Mouse (Mus musculus): ENCODE measurements around the gene Naa50. TPM values are rescaled to one million over a fixed set of nuclear protein-coding genes. Genes with fewer than 3 reads are reported as not detected.

Naa50 gene
- polyA plus RNA-seq, 1 experiment from 2014 or later: 83.2 TPM

GRCm38 (mm10) chr16:44123786-44124185, 15.8 kb upstream of the Naa50 start:
- Histone ChIP-seq H3K9ac (no peak overlapping the region), H3K9me3 (no peaks in the 10 kb centered on the region), H3K4me1 (no peaks in the 10 kb centered on the region), H3K36me3 (no peaks in the 10 kb centered on the region), H3K4me3 (no peak overlapping the region), H3K27me3 (replicated peaks) (no peaks in the 10 kb centered on the region), H3K4me2 (replicated peaks) (no peak overlapping the region), H3K27ac (no peak overlapping the region)
- ATAC-seq (ENCODE audit: low FRiP score, low read depth): no peak
- 81% methylated on average over 2 of the region's 2 CpGs for WGBS

GRCm38 (mm10) chr16:44124713-44125112, 14.9 kb upstream of the Naa50 start:
- 96% methylated on average over 1 of the region's 1 CpGs for WGBS
- H3K9me3 ChIP-seq: no peaks in the 10 kb centered on the region
- H3K4me1 ChIP-seq: no peaks in the 10 kb centered on the region
- no peak overlapping the region for H3K4me3 ChIP-seq
- H3K36me3 ChIP-seq: no peaks in the 10 kb centered on the region
- ATAC-seq (ENCODE audit: low FRiP score, low read depth): no peak
- no peaks in the 10 kb centered on the region for H3K27me3 ChIP-seq (replicated peaks)
- no peak overlapping the region for H3K9ac ChIP-seq
- no peak overlapping the region for H3K4me2 ChIP-seq (replicated peaks)
- no peak overlapping the region for H3K27ac ChIP-seq

GRCm38 (mm10) chr16:44125436-44125835, 14.2 kb upstream of the Naa50 start:
- H3K27ac ChIP-seq: no peak overlapping the region
- H3K4me1 ChIP-seq: no peaks in the 10 kb centered on the region
- H3K9me3 ChIP-seq: no peaks in the 10 kb centered on the region
- 83% methylated on average over 2 of the region's 2 CpGs for WGBS
- H3K9ac ChIP-seq: no peak overlapping the region
- H3K27me3 ChIP-seq (replicated peaks): no peaks in the 10 kb centered on the region
- no peak overlapping the region for H3K4me2 ChIP-seq (replicated peaks)
- H3K4me3 ChIP-seq: no peak overlapping the region
- H3K36me3 ChIP-seq: no peaks in the 10 kb centered on the region
- ATAC-seq (ENCODE audit: low FRiP score, low read depth): no peak

- H3K27me3 ChIP-seq (replicated peaks): no peaks in the 10 kb centered on the region
- no peak overlapping the region for H3K9ac ChIP-seq
- H3K4me1 ChIP-seq: no peaks in the 10 kb centered on the region
- no peak for ATAC-seq (ENCODE audit: low FRiP score, low read depth)
- WGBS: 83% methylated on average over 4 of the region's 4 CpGs
- H3K36me3 ChIP-seq: no peaks in the 10 kb centered on the region
- H3K9me3 ChIP-seq: no peaks in the 10 kb centered on the region
- no peak overlapping the region for H3K4me3 ChIP-seq
- no peak overlapping the region for H3K4me2 ChIP-seq (replicated peaks)
- no peak overlapping the region for H3K27ac ChIP-seq
Measured at GRCm38 (mm10) chr16:44126437-44126836, 13.2 kb upstream of the Naa50 start.

- WGBS: 80% methylated on average over 4 of the region's 4 CpGs
- H3K9ac ChIP-seq: no peak overlapping the region
- no peak for ATAC-seq (ENCODE audit: low FRiP score, low read depth)
- no peak overlapping the region for H3K27ac ChIP-seq
- no peaks in the 10 kb centered on the region for H3K9me3 ChIP-seq
- no peak overlapping the region for H3K4me3 ChIP-seq
- no peaks in the 10 kb centered on the region for H3K4me1 ChIP-seq
- H3K27me3 ChIP-seq (replicated peaks): no peaks in the 10 kb centered on the region
- H3K36me3 ChIP-seq: no peaks in the 10 kb centered on the region
- no peak overlapping the region for H3K4me2 ChIP-seq (replicated peaks)
Measured at GRCm38 (mm10) chr16:44132300-44132699, 7.3 kb upstream of the Naa50 start.

- H3K4me3 ChIP-seq: no peak overlapping the region
- H3K9me3 ChIP-seq: no peaks in the 10 kb centered on the region
- no peak overlapping the region for H3K27ac ChIP-seq
- no peak overlapping the region for H3K4me2 ChIP-seq (replicated peaks)
- peaks cover 8% of the 10 kb centered on the region; the same call in 1 of the 2 replicates for H3K4me1 ChIP-seq
- no peak for ATAC-seq (ENCODE audit: low FRiP score, low read depth)
- 88% methylated on average over 3 of the region's 3 CpGs for WGBS
- no peaks in the 10 kb centered on the region for H3K27me3 ChIP-seq (replicated peaks)
- no peaks in the 10 kb centered on the region for H3K36me3 ChIP-seq
- H3K9ac ChIP-seq: no peak overlapping the region
Measured at GRCm38 (mm10) chr16:44133187-44133586, 6.4 kb upstream of the Naa50 start.

GRCm38 (mm10) chr16:44136511-44137021, 3.1 kb upstream of the Naa50 start:
- H3K27ac ChIP-seq: no peak overlapping the region
- ATAC-seq (ENCODE audit: low FRiP score, low read depth): no peak
- no peaks in the 10 kb centered on the region for H3K36me3 ChIP-seq
- WGBS: 91% methylated on average over 6 of the region's 6 CpGs
- no peak overlapping the region for H3K4me2 ChIP-seq (replicated peaks)
- H3K9me3 ChIP-seq: no peaks in the 10 kb centered on the region
- no peak overlapping the region for H3K9ac ChIP-seq
- no peak overlapping the region for H3K4me3 ChIP-seq
- no peaks in the 10 kb centered on the region for H3K27me3 ChIP-seq (replicated peaks)
- H3K4me1 ChIP-seq: peaks cover 12% of the 10 kb centered on the region; the same call in 1 of the 2 replicates

GRCm38 (mm10) chr16:44138377-44138978, 1.2 kb upstream of the Naa50 start:
- H3K9me3 ChIP-seq: no peaks in the 10 kb centered on the region
- peaks cover 12% of the 10 kb centered on the region; the same call in 1 of the 2 replicates for H3K4me1 ChIP-seq
- H3K4me3 ChIP-seq: peak overlapping the region; percentile 90
- H3K4me2 ChIP-seq (replicated peaks): peak overlapping the region; percentile 91
- peak overlapping the region; percentile 81 for H3K9ac ChIP-seq
- no peaks in the 10 kb centered on the region for H3K36me3 ChIP-seq
- peak overlapping the region; percentile 72; the same call in 1 of the 2 replicates for H3K27ac ChIP-seq
- H3K27me3 ChIP-seq (replicated peaks): no peaks in the 10 kb centered on the region
- WGBS: 2% methylated on average over 24 of the region's 24 CpGs
- peak; percentile 55 for ATAC-seq (ENCODE audit: low FRiP score, low read depth)

GRCm38 (mm10) chr16:44138979-44139535, 573 bp upstream of the Naa50 start:
- peak; percentile 88 for ATAC-seq (ENCODE audit: low FRiP score, low read depth)
- H3K36me3 ChIP-seq: no peaks in the 10 kb centered on the region
- H3K27me3 ChIP-seq (replicated peaks): no peaks in the 10 kb centered on the region
- WGBS: under 1% methylated on average over 25 of the region's 25 CpGs
- H3K4me3 ChIP-seq: peak overlapping the region; percentile 90
- peak overlapping the region; percentile 87 for H3K9ac ChIP-seq
- peak overlapping the region; percentile 91 for H3K4me2 ChIP-seq (replicated peaks)
- H3K9me3 ChIP-seq: no peaks in the 10 kb centered on the region
- H3K27ac ChIP-seq: peak overlapping the region; percentile 92
- H3K4me1 ChIP-seq: peaks cover 12% of the 10 kb centered on the region; the same call in 1 of the 2 replicates

GRCm38 (mm10) chr16:44140186-44140787, 657 bp downstream of the Naa50 start:
- H3K27ac ChIP-seq: peak overlapping the region; percentile 92
- H3K36me3 ChIP-seq: no peaks in the 10 kb centered on the region
- H3K4me3 ChIP-seq: peak overlapping the region; percentile 90
- H3K4me1 ChIP-seq: peaks cover 12% of the 10 kb centered on the region; the same call in 1 of the 2 replicates
- no peaks in the 10 kb centered on the region for H3K9me3 ChIP-seq
- H3K9ac ChIP-seq: peak overlapping the region; percentile 87
- peak; percentile 52 for ATAC-seq (ENCODE audit: low FRiP score, low read depth)
- no peaks in the 10 kb centered on the region for H3K27me3 ChIP-seq (replicated peaks)
- peak overlapping the region; percentile 75 for H3K4me2 ChIP-seq (replicated peaks)
- under 1% methylated on average over 42 of the region's 44 CpGs for WGBS

GRCm38 (mm10) chr16:44141483-44141882, 1.9 kb downstream of the Naa50 start:
- Histone ChIP-seq H3K36me3 (no peaks in the 10 kb centered on the region), H3K9me3 (no peaks in the 10 kb centered on the region), H3K4me2 (replicated peaks) (peak overlapping the region; percentile 75), H3K9ac (no peak overlapping the region), H3K27ac (no peak overlapping the region), H3K4me1 (peaks cover 12% of the 10 kb centered on the region; the same call in 1 of the 2 replicates), H3K27me3 (replicated peaks) (no peaks in the 10 kb centered on the region), H3K4me3 (no peak overlapping the region)
- ATAC-seq (ENCODE audit: low FRiP score, low read depth): no peak
- WGBS: 61% methylated on average over 6 of the region's 6 CpGs

GRCm38 (mm10) chr16:44149002-44149767, 9.6 kb downstream of the Naa50 start:
- no peaks in the 10 kb centered on the region for H3K9me3 ChIP-seq
- 91% methylated on average over 1 of the region's 1 CpGs for WGBS
- H3K4me3 ChIP-seq: no peak overlapping the region
- H3K9ac ChIP-seq: no peak overlapping the region
- no peak overlapping the region for H3K4me2 ChIP-seq (replicated peaks)
- no peaks in the 10 kb centered on the region for H3K27me3 ChIP-seq (replicated peaks)
- no peaks in the 10 kb centered on the region for H3K36me3 ChIP-seq
- H3K27ac ChIP-seq: no peak overlapping the region
- no peaks in the 10 kb centered on the region for H3K4me1 ChIP-seq
- ATAC-seq (ENCODE audit: low FRiP score, low read depth): no peak
